Mouse (Mus musculus): ENCODE data around the gene Ypel4. TPM values are rescaled to one million over a fixed set of nuclear protein-coding genes. Genes with fewer than 3 reads are reported as not detected.
A peak's percentile ranks its signal among the peaks of the same experiment; 100 is the strongest.

The Ypel4 gene
- polyA plus RNA-seq (2015; fragmentation: Nextera tagmentation; extraction: Ambion mirVana): 0.21 and 0.27 TPM in 2 replicates

- no peak for DNase-seq (ENCODE audit: low spot score)
Measured at GRCm38 (mm10) chr2:84733579-84734300, at the start of gene Ypel4. Gene Ypel4 (plus strand): TSS chr2:84734058.

GRCm38 (mm10) chr2:84688080-84688844 is 45.6 kb upstream of the Ypel4 start:
- no peak for DNase-seq (ENCODE audit: low spot score)

- no peak for DNase-seq (ENCODE audit: low spot score)
Measured at GRCm38 (mm10) chr2:84690050-84690449, 43.8 kb upstream of the Ypel4 start.

GRCm38 (mm10) chr2:84695007-84695695 is 38.7 kb upstream of the Ypel4 start:
- DNase-seq (ENCODE audit: low spot score): no peak

GRCm38 (mm10) chr2:84703497-84703896 is 30.4 kb upstream of the Ypel4 start:
- DNase-seq (ENCODE audit: low spot score): no peak

- DNase-seq (ENCODE audit: low spot score): no peak
Measured at GRCm38 (mm10) chr2:84704329-84704728, 29.5 kb upstream of the Ypel4 start.

- no peak for DNase-seq (ENCODE audit: low spot score)
Measured at GRCm38 (mm10) chr2:84705295-84705694, 28.6 kb upstream of the Ypel4 start.

- DNase-seq (ENCODE audit: low spot score): no peak
Measured at GRCm38 (mm10) chr2:84707523-84707922, 26.3 kb upstream of the Ypel4 start.

GRCm38 (mm10) chr2:84711898-84712297 is 22.0 kb upstream of the Ypel4 start:
- DNase-seq (ENCODE audit: low spot score): no peak

- DNase-seq (ENCODE audit: low spot score): no peak
Measured at GRCm38 (mm10) chr2:84714422-84714810, 19.4 kb upstream of the Ypel4 start.

- peak; percentile 99 for DNase-seq (ENCODE audit: low spot score)
Measured at GRCm38 (mm10) chr2:84714811-84715561, 18.9 kb upstream of the Ypel4 start, which contains the start of gene Zdhhc5. Gene Zdhhc5 (minus strand): TSS chr2:84715180.

GRCm38 (mm10) chr2:84715562-84716361 is 18.1 kb upstream of the Ypel4 start:
- DNase-seq (ENCODE audit: low spot score): peak; percentile 94

- DNase-seq (ENCODE audit: low spot score): no peak
Measured at GRCm38 (mm10) chr2:84716423-84717355, 17.2 kb upstream of the Ypel4 start.

- no peak for DNase-seq (ENCODE audit: low spot score)
Measured at GRCm38 (mm10) chr2:84717357-84717756, 16.5 kb upstream of the Ypel4 start.

GRCm38 (mm10) chr2:84720718-84721117 is 13.1 kb upstream of the Ypel4 start:
- DNase-seq (ENCODE audit: low spot score): no peak

GRCm38 (mm10) chr2:84721182-84721581 is 12.7 kb upstream of the Ypel4 start:
- DNase-seq (ENCODE audit: low spot score): no peak

- no peak for DNase-seq (ENCODE audit: low spot score)
Measured at GRCm38 (mm10) chr2:84723856-84724255, 10.0 kb upstream of the Ypel4 start.

- no peak for DNase-seq (ENCODE audit: low spot score)
Measured at GRCm38 (mm10) chr2:84725770-84726169, 8.1 kb upstream of the Ypel4 start.

- no peak for DNase-seq (ENCODE audit: low spot score)
Measured at GRCm38 (mm10) chr2:84726716-84727115, 7.1 kb upstream of the Ypel4 start.

Measured in thymus, postnatal 0 days (tissue).